Mouse (Mus musculus) thymus, postnatal 14 days (tissue): Measurements from ENCODE around the gene Stag3.

Experiments
- DNase-seq: peaks from one replicate; pipeline ENCODE4 v3.0.0; 2021

Stag3 gene

DNA sequence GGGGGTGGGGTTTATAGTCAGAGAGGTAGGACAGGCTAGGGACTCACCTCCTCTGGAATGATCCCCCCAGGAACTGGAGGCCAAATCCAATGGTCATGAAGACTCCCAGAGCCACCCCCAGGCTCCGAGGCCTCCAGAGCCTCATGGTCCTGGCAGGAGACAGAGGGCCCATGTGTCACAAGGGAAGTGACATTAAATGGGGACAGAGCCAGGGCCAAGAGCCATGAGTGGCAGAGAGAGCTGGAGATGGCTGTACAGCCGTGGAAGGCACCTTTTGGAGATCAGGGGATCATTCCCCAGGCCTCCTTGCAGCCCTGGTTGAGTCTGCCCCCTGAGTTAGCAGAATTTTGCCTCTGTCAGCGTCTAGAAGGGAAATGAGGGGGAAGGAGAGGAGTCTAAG, 8.8 kb upstream of the Stag3 start:
- no peak for DNase-seq

DNA sequence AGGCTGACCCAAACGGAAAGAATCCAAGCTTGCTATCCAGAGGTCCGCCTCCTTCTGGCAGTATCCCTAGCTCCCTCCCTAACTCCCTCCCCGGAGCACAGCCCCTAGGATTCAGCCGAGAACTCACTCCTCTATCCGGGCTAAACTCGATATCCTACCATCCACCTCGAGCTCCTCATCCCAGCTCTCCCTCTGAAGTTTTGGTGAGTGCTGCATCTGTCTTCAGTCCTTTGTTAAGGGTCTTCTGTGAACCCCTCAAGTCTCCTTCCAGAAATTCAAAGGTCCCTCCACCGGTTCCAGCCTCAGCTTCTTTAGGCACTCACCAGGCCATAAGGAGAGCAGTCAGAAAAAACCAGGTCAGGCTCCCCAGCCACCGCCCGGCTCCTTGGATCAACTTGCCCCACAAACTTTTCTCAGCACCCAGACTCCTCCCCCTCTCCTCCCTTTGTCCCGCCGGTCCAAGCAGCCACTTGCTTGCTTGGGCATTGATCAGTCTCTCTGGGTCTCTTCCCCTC, 7.6 kb upstream of the Stag3 start, which contains the start of gene Gal3st4:
Gal3st4 (minus strand) TSS at position 432 of the 515 bp plus-strand sequence.
- no peak for DNase-seq

DNA sequence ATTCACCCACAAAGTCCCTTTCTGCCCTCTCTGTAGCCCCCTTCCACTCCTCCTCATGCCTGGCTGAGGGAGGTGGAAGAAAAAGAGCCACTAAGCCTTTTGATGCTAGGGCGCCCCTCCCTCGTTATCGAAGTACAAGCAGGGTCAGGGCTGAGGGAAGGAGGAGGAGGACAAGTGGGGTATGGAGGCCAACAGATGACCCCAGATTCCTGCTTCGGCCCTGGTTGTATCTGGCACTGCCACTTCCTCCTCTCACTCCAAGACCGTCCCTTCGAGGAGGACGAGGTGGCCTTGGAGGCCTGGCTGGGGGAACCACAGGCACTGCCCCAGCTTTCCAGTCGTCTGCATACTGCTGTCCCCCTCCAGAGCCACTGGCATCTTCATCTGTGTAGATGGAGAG, 5.9 kb upstream of the Stag3 start:
- no peak for DNase-seq

DNA sequence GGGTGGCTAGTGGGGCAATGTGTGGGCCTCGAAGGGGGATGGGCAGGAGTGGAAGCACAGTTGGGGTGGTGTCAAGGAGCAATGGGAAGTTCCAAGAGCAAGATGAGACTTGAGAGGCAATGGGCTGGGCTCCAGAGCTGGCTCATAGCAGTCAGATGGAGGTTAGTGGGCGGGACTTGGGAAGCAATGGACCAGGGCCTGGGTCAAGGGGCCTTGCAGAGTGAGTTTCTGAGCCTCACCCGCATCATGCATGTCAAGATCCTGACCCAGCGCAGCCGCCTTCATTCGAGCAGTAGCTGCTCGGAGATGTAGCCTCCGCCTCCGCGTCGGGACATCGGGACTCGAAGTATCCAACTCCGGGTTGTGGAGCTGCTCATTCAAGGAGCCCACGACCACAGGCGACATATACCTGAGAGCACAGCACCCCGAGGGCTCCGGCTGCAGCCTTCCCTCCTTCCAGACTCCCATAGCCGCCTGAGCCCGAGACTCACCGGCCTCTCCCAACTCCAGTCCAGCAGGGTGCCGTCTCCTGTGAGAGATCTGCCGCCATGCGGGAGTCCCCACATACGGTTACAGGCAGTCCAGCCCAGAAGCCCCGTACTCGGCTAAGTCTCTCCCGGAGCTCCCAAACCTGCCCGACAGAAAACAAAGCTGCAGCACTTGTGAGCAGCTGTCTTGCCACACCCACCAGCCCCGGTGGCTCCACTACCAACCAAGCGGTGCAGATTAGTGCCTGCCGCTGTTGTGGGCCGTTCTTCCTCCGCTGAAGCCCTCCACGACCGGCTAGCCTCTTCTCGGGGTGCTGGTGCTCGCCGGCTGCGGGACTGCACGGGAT, 4.6 kb upstream of the Stag3 start:
- DNase-seq, result no peak

DNA sequence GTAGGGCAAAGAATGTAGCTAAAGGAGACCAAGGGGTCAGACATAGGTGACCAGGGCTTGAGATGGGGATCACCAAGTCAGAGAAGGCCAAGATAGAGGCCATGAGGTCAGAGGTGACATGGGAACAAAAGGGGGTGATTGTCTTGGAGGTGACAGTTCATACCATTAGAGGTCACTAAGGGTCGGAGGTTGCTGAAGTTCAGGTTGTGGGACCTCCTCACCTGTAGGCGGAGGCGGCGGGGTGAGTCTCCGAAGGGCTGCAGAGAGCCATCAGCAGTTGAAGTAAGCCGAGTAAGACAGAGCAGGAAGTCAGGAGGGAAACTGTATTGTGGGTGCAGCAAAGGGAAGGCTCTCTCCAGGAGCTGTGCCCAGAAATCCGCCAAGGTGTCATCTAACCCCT, 2.0 kb upstream of the Stag3 start:
- DNase-seq, result no peak

DNA sequence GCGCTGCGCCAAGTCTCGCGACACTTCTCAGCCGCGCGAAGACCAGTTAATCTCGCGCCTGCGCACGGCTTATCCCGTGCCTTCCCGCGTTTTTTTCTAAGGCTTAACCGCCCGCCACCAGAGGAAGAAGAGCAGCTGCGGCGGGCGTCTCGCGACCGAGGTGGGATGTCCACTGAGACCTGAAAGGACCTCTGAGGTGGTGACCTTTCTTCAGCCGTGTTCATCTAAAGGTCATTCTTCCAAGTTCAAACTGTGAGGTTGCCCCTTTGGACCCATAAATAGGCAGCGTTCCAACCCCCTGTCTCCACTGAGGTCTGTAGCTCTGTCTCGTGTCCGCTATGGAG, 357 bp downstream of the Stag3 start:
- DNase-seq, result no peak

DNA sequence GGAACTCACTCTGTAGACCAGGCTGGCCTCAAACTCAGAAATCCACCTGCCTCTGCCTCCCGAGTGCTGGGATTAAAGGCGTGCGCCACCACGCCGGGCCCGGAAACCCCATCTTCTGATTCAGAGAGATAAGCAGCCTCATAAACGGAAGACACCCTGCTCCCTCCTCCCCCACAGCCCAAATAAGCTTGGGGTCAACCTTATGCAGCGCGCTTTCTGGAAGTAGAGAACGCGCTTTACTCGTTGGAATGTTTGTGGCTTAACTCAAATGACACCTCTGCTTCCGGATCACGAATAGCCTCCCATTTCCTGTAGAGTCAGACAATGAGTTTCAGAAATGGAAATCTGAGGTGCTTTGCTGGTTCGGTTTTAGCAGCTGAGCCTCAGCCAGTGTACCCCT, 789 bp downstream of the Stag3 start:
- no peak for DNase-seq

DNA sequence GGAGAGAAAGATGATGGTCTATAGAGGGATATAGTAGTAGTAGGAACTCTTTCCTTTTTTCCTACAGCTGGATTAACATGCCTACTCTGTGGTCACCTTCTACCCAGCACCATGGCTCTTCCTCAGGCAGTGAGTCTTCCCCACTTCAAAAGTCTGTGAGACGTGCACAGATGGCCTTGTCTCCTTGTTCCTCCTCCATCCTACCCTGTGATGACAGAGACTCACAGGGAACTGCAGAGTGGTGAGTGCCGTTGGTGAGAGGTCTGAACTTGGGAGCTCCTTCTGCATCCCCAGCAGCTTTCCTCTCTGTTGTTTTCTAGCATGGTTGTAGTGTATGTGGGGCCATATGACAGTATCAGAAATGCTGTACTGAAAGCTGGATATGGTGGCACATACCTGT, 1.8 kb downstream of the Stag3 start:
- DNase-seq, result no peak

DNA sequence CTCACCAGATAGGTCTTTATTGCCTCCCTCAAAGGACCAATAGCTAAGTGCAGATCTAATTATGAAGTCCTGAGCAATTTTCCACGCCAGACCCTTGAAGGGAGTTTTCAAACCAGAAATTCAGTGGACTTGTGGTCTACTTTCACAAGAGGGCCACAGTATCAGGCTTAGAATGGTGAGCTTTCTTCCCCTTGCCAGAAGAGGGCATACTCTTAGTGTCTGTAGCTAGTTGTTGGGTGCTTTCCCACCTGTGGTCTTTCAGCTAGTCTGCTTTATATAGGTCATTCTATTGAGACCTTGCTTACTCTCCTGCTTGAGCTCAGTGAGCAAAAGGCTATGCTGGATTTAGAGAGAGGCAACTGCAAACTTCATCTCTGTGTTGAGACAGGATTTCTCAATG, 3.5 kb downstream of the Stag3 start:
- no peak for DNase-seq

DNA sequence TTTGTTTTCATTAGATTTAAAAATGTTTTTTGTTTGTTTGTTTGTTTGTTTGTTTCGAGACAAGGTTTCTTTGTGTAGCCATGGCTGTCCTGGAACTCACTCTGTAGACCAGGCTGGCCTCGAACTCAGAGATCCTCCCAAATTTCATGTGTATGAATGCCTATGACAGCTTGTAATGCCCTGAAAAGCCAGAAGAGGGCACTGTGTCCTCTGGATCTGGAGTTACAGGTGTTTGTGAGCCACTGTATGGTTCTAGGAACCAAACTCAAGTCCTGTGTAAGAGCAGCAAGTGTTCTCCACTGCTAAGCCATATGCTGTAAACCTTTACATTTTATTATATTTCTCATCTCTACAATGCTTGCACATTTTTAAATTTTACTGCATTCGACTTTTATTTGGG, 7.8 kb downstream of the Stag3 start:
- DNase-seq, result peak; percentile 36

DNA sequence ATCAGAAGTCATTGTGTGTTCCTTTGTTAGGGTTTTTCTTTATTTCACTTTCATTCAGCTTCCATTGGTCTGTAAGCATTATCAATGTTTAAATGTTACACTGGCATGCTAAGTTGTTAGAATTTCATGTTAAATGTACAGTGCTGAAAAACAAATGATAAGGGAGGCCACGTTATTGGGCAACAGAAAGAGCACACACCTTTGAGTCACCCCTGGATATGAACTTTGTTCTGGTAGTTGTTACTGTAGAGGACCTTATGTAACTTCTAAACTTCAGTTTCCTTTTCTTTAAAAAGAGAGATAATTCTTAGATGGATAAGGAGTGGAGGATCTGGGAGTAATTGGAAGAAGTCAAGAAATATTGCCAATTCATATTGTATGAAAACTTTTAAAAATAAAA, 11.6 kb downstream of the Stag3 start:
- DNase-seq, result no peak

DNA sequence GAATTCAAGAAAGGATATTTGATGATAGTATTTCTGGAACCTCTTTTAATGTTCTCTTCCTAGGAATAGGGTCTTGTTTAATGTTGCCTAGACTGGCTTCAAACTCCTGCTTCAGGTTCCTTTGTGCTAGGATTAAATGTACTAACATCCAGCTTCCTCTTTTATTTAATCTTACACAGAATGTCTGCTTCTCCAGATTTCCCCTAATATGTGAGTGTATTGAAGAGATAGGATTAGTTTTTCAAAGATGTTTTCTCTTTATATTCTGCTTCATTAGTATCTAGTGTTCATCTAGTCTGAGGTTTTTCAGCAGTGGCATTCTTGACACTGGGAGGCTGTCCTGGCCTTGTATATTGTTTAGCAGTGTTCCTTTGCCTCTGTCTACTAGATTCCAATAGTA, 14.1 kb downstream of the Stag3 start:
- no peak for DNase-seq

DNA sequence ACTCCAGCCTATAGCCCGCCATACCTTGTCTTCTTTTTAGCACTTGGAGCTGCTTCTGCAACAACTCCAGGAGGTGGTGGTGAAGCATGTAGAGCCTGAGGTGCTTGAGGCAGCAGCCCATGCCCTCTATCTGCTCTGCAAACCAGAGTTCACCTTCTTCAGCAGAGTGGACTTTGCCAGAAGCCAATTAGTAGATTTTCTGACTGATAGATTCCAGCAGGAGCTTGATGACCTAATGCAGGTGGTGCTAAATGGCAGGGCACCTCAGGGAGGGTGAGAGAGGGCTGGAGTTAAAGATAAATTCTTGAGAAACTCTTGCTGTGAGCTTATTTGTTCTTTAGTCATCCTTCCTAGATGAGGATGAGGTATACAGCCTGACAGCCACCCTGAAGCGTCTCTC, 19.6 kb downstream of the Stag3 start:
- no peak for DNase-seq

DNA sequence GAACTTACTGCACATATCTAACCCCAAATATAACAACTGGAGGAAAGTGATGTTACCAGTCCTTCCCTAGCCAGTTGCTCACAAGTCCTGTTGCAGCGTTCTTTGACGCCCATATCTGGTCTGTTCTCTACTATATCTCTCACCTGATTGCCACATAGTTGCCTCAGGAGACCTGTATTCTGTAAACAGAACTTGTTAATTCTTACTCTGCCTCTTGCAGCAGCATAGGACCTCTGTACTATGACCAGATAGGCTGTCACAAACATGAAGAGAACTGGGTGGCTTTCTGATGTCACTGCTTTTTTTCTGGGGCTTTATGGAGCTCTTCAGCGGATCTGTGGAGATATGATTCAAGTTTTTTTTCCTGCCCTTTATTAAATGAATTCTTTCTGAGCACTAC, 32.8 kb downstream of the Stag3 start:
- DNase-seq, result no peak

DNA sequence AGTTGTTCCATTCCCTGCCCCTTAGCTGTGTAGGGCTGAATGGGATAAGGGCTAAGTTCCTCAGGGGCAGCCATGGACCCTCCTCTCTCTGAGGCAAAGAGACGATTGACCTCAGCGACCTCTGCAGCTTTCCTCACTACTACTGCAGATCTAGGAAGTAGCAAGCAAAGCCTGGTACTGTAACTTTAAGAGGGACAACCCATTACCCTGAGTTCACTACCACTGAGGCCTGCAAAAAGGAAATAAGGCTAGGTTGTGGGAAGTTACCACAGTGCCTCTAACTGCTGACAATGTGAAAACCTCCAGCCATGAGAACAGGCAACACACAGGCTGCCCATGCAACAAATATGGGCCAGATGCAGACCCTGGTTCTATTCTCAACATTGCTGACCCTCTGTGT, 61.6 kb downstream of the Stag3 start, which contains the start of gene Pvrig:
Pvrig (plus strand) TSS at position 301 of the 400 bp plus-strand sequence.
- no peak for DNase-seq

DNA sequence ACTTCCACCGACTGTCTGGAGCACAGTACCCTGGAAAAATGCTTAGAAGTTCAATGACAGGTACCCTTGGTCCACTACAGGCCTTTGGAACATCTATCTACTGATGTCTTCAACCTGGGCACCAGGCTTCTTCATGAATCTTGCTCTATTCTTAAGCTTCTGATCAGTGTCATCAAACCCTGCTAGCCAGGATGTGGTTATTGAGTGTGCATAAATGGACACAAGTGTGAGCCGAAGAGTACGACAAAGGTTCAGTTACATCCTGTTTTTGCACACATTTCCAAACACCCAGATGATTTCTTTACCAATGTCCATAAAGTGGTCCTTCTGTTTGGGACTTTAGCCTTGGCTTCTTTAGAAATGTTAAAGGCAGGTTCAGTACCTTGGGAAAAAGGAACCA, 63.2 kb downstream of the Stag3 start:
- DNase-seq, result no peak
